Mouse (Mus musculus) limb, embryonic 13.5 days (tissue): ENCODE measurements around the gene Krt79. TPM values are rescaled to one million over a fixed set of nuclear protein-coding genes. Genes with fewer than 3 reads are reported as not detected.
A peak's percentile ranks its signal among the peaks of the same experiment; 100 is the strongest.

ENCODE experiments used
- ATAC-seq: fragments of 200-750 bp; cut with Nextera tagmentation; 2 replicates; pipeline ENCODE4 v1.8.0; 2017; ENCODE audit warnings: low read depth, moderate number of reproducible peaks, moderate TSS enrichment; ENCODE audit not compliant: low FRiP score
- H3K27ac ChIP-seq: fragments of 300-500 bp; sonication (generic); 2 replicates; pipeline ENCODE4 v1.5.1; 2015; ENCODE audit warnings: inconsistent platforms, mild to moderate bottlenecking, moderate library complexity
- H3K27me3 ChIP-seq: fragments of 300-500 bp; sonication (generic); 2 replicates; pipeline ENCODE4 v1.6.1; 2015; ENCODE audit warnings: mild to moderate bottlenecking, inconsistent platforms
- H3K36me3 ChIP-seq: fragments of 300-500 bp; sonication (generic); 2 replicates; pipeline ENCODE4 v1.6.1; 2015; ENCODE audit warnings: inconsistent platforms, mild to moderate bottlenecking, moderate library complexity
- H3K4me1 ChIP-seq: fragments of 300-500 bp; sonication (generic); 2 replicates; pipeline ENCODE4 v1.6.1; 2015; ENCODE audit warnings: inconsistent platforms
- H3K4me2 ChIP-seq: fragments of 300-500 bp; sonication (generic); replicated peaks from 2 replicates; pipeline ENCODE4 v1.6.1; 2015; ENCODE audit warnings: inconsistent platforms, mild to moderate bottlenecking, moderate library complexity
- H3K4me3 ChIP-seq: fragments of 300-500 bp; sonication (generic); 2 replicates; pipeline ENCODE4 v1.5.1; 2015; ENCODE audit warnings: moderate library complexity, mild to moderate bottlenecking, inconsistent platforms
- H3K9ac ChIP-seq: fragments of 300-500 bp; sonication (generic); 2 replicates; pipeline ENCODE4 v1.6.1; 2015; ENCODE audit warnings: mild to moderate bottlenecking, inconsistent platforms
- H3K9me3 ChIP-seq: fragments of 300-500 bp; sonication (generic); 2 replicates; pipeline ENCODE4 v1.6.1; 2016; ENCODE audit warnings: inconsistent platforms
- WGBS: fragments of 180-500 bp; shearing (Covaris S2); methylation state at CpG from one replicate; pipeline ENCODE4 v1.1.7; 2015; 5-methylcytosine and 5-hydroxymethylcytosine counted together
- polyA plus RNA-seq: library from polyadenylated mRNA; unstranded; fragments of >200 nt; fragmentation: Nextera tagmentation; extraction: Ambion mirVana; gene quantifications from 2 replicates; pipeline ENCODE4 v1.2.1, GENCODE M21; 2015

Krt79 gene
- polyA plus RNA-seq, 1 experiment from 2014 or later, result 0.15 TPM

- no peaks in the 10 kb centered on the region for H3K36me3 ChIP-seq
- no peak overlapping the region for H3K27ac ChIP-seq
- 14% methylated on average over 15 of the region's 15 CpGs for WGBS
- H3K4me2 ChIP-seq, result no peak overlapping the region
- no peaks in the 10 kb centered on the region for H3K9me3 ChIP-seq
- no peak for ATAC-seq
- peaks cover 48% of the 10 kb centered on the region for H3K4me1 ChIP-seq
- H3K9ac ChIP-seq, result no peak overlapping the region
- no peak overlapping the region for H3K4me3 ChIP-seq
- no peaks in the 10 kb centered on the region for H3K27me3 ChIP-seq
These were observed 33.4 kb upstream of the Krt79 start for GRCm38 (mm10) chr15:101973414-101974077.

DNA sequence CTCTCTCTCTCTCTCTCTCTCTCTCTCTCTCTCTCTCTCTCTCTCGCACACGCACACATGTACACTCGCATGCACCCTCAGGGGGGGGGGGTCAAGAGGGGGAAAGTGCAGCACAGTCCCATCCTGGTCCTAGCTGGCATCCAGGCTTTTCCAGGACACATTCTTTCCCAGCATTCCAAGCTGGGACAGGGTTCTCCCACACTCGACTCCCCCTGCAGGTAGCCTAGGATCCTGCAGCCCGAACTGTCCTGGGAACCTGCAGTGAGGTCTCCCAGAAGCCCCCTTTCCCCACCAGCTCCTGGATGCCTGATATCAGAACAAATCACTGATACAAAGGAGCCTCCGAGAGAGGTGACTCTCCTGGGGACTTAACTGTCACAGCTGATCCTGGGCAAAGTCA, 30.4 kb upstream of the Krt79 start:
- no peak overlapping the region for H3K4me3 ChIP-seq
- no peak overlapping the region for H3K27ac ChIP-seq
- no peaks in the 10 kb centered on the region for H3K27me3 ChIP-seq
- no peak; the same call in 1 of the 2 replicates for ATAC-seq
- H3K9me3 ChIP-seq, result no peaks in the 10 kb centered on the region
- H3K4me1 ChIP-seq, result peaks cover 20% of the 10 kb centered on the region
- H3K9ac ChIP-seq, result no peak overlapping the region
- H3K4me2 ChIP-seq, result no peak overlapping the region
- WGBS, result 9% methylated on average over 3 of the region's 6 CpGs
- H3K36me3 ChIP-seq, result no peaks in the 10 kb centered on the region

DNA sequence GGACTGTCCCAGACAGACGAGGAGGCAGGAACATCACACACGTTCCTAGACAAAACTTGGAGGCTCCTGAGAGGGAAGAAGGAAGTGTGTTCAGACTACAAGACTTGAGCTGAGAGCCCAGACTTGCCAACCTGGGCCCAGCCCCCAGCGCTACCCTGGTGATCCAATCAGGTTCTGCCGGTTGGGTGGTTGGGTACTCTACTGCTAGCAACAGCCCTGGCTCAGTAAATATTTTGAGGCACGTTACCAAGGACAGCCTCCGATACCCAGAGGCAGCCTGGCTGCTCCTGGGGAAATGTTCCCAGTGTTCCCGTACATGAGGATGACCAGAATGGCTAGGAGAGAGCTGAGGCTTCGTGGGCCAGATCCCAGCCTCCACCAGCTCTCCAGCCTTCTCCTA, 26.7 kb upstream of the Krt79 start:
- no peaks in the 10 kb centered on the region for H3K36me3 ChIP-seq
- H3K27me3 ChIP-seq, result no peaks in the 10 kb centered on the region
- H3K27ac ChIP-seq, result no peak overlapping the region
- H3K9me3 ChIP-seq, result no peaks in the 10 kb centered on the region
- H3K4me1 ChIP-seq, result no peaks in the 10 kb centered on the region
- no peak overlapping the region for H3K4me3 ChIP-seq
- H3K4me2 ChIP-seq, result no peak overlapping the region
- 76% methylated on average over 8 of the region's 8 CpGs for WGBS
- ATAC-seq, result no peak
- no peak overlapping the region for H3K9ac ChIP-seq

GRCm38 (mm10) chr15:101958891-101959290, 18.8 kb upstream of the Krt79 start:
- ATAC-seq, result no peak
- no peaks in the 10 kb centered on the region for H3K27me3 ChIP-seq

DNA sequence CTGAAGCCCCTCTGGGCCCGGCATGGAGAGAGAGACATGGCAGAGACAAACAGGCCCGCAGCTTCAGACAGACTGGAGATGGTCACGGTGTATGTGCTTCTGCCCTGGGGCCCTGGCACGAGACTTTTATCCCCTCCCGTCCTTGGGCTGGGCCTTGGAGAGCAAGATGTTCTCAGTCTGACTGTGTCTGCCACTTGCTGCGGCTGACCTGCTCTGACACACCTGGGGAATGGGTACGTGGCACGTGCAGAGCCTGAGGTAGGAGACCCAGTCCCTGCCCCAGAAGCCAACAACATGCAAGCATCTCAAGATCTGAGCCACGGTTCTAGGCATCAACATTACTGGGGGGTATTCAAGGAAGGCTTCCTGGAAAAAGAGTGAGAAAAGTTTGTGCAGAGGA, 14.1 kb upstream of the Krt79 start, which contains the start of gene Krt78:
Krt78 (minus strand) TSS at position 101 of the 400 bp plus-strand sequence.
- 86% methylated on average over 9 of the region's 9 CpGs for WGBS
- no peak within 1 kb of the TSS for H3K9ac ChIP-seq

More at GRCm38 (mm10) chr15:101958891-101959290, 18.8 kb upstream of the Krt79 start:
- H3K27ac ChIP-seq, result no peak overlapping the region
- no peak overlapping the region for H3K4me2 ChIP-seq
- no peaks in the 10 kb centered on the region for H3K36me3 ChIP-seq
- no peak overlapping the region for H3K9ac ChIP-seq
- WGBS, result 80% methylated on average over 3 of the region's 3 CpGs
- no peaks in the 10 kb centered on the region for H3K4me1 ChIP-seq
- no peaks in the 10 kb centered on the region for H3K9me3 ChIP-seq
- H3K4me3 ChIP-seq, result no peak overlapping the region

DNA sequence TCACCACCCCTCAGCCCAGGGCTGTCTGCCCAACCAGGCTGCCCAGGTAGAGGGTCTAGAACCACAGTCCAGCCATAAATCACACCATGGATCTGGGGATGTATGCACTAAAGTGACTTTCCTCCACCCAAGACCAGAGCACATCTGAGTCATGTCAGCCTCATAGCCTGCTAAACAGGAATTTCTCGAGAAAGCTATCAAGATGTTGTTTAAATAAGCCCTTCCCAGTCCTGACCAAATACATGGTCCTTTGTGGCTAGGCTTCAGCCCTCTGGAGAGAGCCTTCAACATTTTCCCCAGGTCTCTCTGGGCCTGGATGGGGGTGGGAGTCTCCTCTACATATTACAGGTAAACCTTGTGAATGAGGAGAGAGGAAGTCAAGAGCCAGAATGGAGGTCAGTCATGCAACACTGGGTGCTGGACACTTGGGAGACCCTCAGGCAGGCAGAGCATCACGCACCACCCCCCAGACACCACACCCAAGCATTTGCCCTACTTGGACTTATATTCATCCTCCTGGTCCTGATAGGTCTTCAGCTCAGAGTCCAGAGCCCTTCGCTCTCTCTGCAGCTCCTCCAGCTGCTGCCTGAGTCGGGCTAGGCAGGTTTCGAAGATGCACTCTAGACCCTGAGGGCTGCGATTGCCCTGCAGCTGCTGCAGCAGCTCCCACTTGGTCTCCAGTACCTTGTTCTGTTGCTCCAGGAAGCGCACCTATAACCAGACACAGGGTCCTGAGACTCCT, 12.8 kb upstream of the Krt79 start:
- Histone ChIP-seq H3K4me3 (no peak overlapping the region), H3K36me3 (no peaks in the 10 kb centered on the region), H3K27ac (no peak overlapping the region), H3K4me1 (no peaks in the 10 kb centered on the region), H3K9me3 (no peaks in the 10 kb centered on the region), H3K27me3 (no peaks in the 10 kb centered on the region), H3K4me2 (no peak overlapping the region), H3K9ac (no peak overlapping the region)
- no peak for ATAC-seq
- WGBS, result 85% methylated on average over 7 of the region's 7 CpGs

More for the DNA sequence above, 14.1 kb upstream of the Krt79 start, which contains the start of gene Krt78:
- H3K4me3 ChIP-seq, result no peak within 1 kb of the TSS
- no peaks in the 10 kb centered on the region for H3K9me3 ChIP-seq
- no peaks in the 10 kb centered on the region for H3K36me3 ChIP-seq
- no peak within 1 kb of the TSS for H3K27ac ChIP-seq
- H3K4me1 ChIP-seq, result no peaks in the 10 kb centered on the region
- no peaks in the 10 kb centered on the region for H3K27me3 ChIP-seq
- H3K4me2 ChIP-seq, result no peak within 1 kb of the TSS
- ATAC-seq, result no peak

DNA sequence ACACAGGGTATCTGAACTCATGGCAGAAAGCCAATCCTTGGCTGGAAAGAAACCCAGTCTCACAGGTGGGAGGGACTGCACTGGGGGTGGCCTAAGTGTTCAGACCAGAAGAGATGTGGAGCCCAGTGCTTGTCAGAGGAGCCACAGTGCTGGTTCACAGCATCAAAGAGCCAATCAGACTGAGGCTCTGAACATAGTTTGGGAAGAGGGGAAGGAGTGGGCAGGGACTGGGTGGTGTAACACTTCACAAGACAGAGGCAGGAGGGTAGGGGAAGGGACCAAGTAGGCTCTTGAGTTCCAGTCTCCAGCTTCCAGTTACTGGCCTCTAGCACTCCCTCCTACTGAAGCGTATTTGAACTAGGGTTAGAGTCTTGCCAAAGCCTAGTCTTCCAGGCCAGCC, 5.3 kb upstream of the Krt79 start:
- 79% methylated on average over 1 of the region's 1 CpGs for WGBS
- H3K27me3 ChIP-seq, result no peaks in the 10 kb centered on the region
- no peak overlapping the region for H3K9ac ChIP-seq
- no peak overlapping the region for H3K4me2 ChIP-seq
- H3K4me1 ChIP-seq, result peaks cover 22% of the 10 kb centered on the region
- H3K9me3 ChIP-seq, result no peaks in the 10 kb centered on the region
- ATAC-seq, result 0 out of 2 replicates have a peak, but pooled peaks have one; percentile 19
- H3K36me3 ChIP-seq, result no peaks in the 10 kb centered on the region
- H3K27ac ChIP-seq, result no peak overlapping the region
- no peak overlapping the region for H3K4me3 ChIP-seq

GRCm38 (mm10) chr15:101941948-101942347, 1.8 kb upstream of the Krt79 start:
- Histone ChIP-seq H3K36me3 (no peaks in the 10 kb centered on the region), H3K9me3 (no peaks in the 10 kb centered on the region), H3K4me2 (no peak overlapping the region), H3K27me3 (no peaks in the 10 kb centered on the region), H3K4me1 (peaks cover 37% of the 10 kb centered on the region), H3K27ac (peak overlapping the region; percentile 22; the same call in 1 of the 2 replicates), H3K4me3 (no peak overlapping the region), H3K9ac (no peak overlapping the region)
- 44% methylated on average over 8 of the region's 8 CpGs for WGBS
- ATAC-seq, result no peak

DNA sequence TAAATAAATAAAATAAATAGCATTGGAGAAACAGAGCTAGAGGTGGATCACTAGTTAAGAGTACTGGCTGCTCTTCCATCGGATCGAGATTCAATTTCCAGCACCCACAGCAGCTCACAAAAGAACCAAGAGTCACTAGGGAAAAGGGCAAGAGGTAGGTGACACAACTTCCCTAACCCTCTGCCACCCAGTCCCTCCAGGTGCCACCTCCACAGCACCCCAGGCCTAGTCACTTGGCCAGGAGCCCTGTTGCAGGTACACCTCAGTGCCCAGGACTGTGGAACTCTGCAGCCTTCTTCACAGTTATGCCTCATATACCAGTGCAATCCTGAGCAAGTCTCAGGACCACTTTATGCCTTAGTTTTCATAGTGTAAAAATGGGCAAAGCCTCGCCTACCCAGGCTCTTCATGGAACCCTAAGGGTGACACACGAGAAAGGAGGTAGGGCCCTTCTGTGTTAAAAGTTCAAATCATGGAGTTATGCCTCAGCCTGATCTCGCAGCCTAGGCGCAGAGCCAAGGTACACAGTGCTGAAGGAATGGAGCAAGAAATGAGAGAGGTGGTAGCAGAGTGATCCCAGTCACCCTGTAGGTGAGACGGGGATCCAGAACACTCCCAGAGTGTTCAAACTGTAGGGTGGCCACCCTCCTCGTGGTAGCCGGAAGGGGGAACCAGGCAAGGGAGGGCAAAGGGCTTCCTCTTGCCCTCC, 1.4 kb downstream of the Krt79 start:
- Histone ChIP-seq H3K27ac (no peak overlapping the region), H3K9ac (no peak overlapping the region), H3K36me3 (no peaks in the 10 kb centered on the region), H3K4me3 (no peak overlapping the region), H3K9me3 (no peaks in the 10 kb centered on the region), H3K4me2 (no peak overlapping the region), H3K4me1 (peaks cover 30% of the 10 kb centered on the region), H3K27me3 (0 out of 2 replicates have a peak, but pooled peaks cover 4% of the 10 kb centered on the region)
- no peak for ATAC-seq
- WGBS, result 69% methylated on average over 9 of the region's 9 CpGs

GRCm38 (mm10) chr15:101933024-101933423, 7.1 kb downstream of the Krt79 start:
- H3K4me1 ChIP-seq, result peaks cover 22% of the 10 kb centered on the region
- H3K9me3 ChIP-seq, result no peaks in the 10 kb centered on the region
- no peak for ATAC-seq
- no peaks in the 10 kb centered on the region for H3K36me3 ChIP-seq
- no peak overlapping the region for H3K4me3 ChIP-seq
- no peak overlapping the region for H3K27ac ChIP-seq
- H3K27me3 ChIP-seq, result peaks cover 42% of the 10 kb centered on the region
- WGBS, result 54% methylated on average over 6 of the region's 6 CpGs
- H3K4me2 ChIP-seq, result no peak overlapping the region
- H3K9ac ChIP-seq, result no peak overlapping the region

- Histone ChIP-seq H3K4me3 (peak overlapping the region; percentile 24), H3K9ac (peak overlapping the region; percentile 35; the same call in 1 of the 2 replicates), H3K27ac (no peak overlapping the region), H3K4me1 (peaks cover 28% of the 10 kb centered on the region), H3K4me2 (peak overlapping the region; percentile 52), H3K36me3 (no peaks in the 10 kb centered on the region), H3K9me3 (no peaks in the 10 kb centered on the region), H3K27me3 (peaks cover 38% of the 10 kb centered on the region)
- 6% methylated on average over 17 of the region's 17 CpGs for WGBS
- no peak for ATAC-seq
These were observed 10.5 kb downstream of the Krt79 start for GRCm38 (mm10) chr15:101929666-101930065.

DNA sequence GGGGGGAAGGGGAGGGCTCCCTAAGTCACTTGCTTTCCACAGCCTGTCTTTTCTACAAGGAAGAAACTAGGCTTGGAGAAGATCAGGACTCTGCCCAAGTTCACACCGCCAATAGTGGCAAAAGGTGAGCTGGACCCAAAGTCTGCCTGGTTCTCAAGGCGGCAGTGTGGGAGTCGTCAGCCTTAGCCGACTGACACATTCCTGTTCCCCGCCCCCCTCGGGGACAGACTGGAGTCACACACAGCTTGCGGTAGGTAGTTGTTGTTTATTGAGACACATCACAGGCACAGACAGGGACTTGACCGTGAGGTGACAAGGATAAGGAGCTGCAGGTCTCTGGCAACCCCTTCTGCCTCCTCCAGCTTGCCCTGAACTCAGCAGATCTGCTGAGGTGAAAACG, 11.0 kb downstream of the Krt79 start:
- peak overlapping the region; percentile 52 for H3K4me2 ChIP-seq
- 11% methylated on average over 9 of the region's 9 CpGs for WGBS
- no peak for ATAC-seq
- H3K36me3 ChIP-seq, result no peaks in the 10 kb centered on the region
- H3K9ac ChIP-seq, result no peak overlapping the region
- no peak overlapping the region for H3K4me3 ChIP-seq
- H3K27me3 ChIP-seq, result peaks cover 38% of the 10 kb centered on the region
- no peaks in the 10 kb centered on the region for H3K9me3 ChIP-seq
- H3K27ac ChIP-seq, result no peak overlapping the region
- peaks cover 28% of the 10 kb centered on the region for H3K4me1 ChIP-seq
